Mouse (Mus musculus) intestine, embryonic 15.5 days (tissue): ENCODE measurements around the gene Esrra. TPM values are rescaled to one million over a fixed set of nuclear protein-coding genes. Genes with fewer than 3 reads are reported as not detected.

ENCODE experiments used
- ATAC-seq: fragments of 200-750 bp; cut with Nextera tagmentation; 2 replicates; pipeline ENCODE4 v1.8.0; 2017; ENCODE audit warnings: moderate TSS enrichment, moderate library complexity
- H3K27ac ChIP-seq: fragments of 300-500 bp; sonication (generic); 2 replicates; pipeline ENCODE4 v1.5.1; 2015; ENCODE audit warnings: mild to moderate bottlenecking, inconsistent platforms
- H3K27me3 ChIP-seq: fragments of 300-500 bp; sonication (generic); replicated peaks from 2 replicates; pipeline ENCODE4 v1.6.1; 2015; ENCODE audit warnings: inconsistent platforms
- H3K36me3 ChIP-seq: fragments of 300-500 bp; sonication (generic); 2 replicates; pipeline ENCODE4 v1.6.1; 2015; ENCODE audit warnings: inconsistent platforms
- H3K4me1 ChIP-seq: fragments of 300-500 bp; sonication (generic); replicated peaks from 2 replicates; pipeline ENCODE4 v1.6.1; 2015; ENCODE audit warnings: inconsistent platforms
- H3K4me2 ChIP-seq: fragments of 300-500 bp; sonication (generic); replicated peaks from 2 replicates; pipeline ENCODE4 v1.6.1; 2015; ENCODE audit warnings: mild to moderate bottlenecking, inconsistent platforms
- H3K4me3 ChIP-seq: fragments of 300-500 bp; sonication (generic); replicated peaks from 2 replicates; pipeline ENCODE4 v1.5.1; 2015; ENCODE audit warnings: inconsistent platforms
- H3K9ac ChIP-seq: fragments of 300-500 bp; sonication (generic); 2 replicates; pipeline ENCODE4 v1.6.1; 2015; ENCODE audit warnings: inconsistent platforms
- H3K9me3 ChIP-seq: fragments of 300-500 bp; sonication (generic); 2 replicates; pipeline ENCODE4 v1.6.1; 2016; ENCODE audit warnings: inconsistent platforms
- WGBS: fragments of 180-500 bp; shearing (Covaris S2); methylation state at CpG from one replicate; pipeline ENCODE4 v1.1.7; 2015; 5-methylcytosine and 5-hydroxymethylcytosine counted together
- polyA plus RNA-seq: library from polyadenylated mRNA; unstranded; fragments of >200 nt; fragmentation: Nextera tagmentation; extraction: Ambion mirVana; gene quantifications from 2 replicates; pipeline ENCODE4 v1.2.1, GENCODE M21; 2015

Esrra gene
- polyA plus RNA-seq, 1 experiment from 2014 or later: 32.2 TPM

DNA sequence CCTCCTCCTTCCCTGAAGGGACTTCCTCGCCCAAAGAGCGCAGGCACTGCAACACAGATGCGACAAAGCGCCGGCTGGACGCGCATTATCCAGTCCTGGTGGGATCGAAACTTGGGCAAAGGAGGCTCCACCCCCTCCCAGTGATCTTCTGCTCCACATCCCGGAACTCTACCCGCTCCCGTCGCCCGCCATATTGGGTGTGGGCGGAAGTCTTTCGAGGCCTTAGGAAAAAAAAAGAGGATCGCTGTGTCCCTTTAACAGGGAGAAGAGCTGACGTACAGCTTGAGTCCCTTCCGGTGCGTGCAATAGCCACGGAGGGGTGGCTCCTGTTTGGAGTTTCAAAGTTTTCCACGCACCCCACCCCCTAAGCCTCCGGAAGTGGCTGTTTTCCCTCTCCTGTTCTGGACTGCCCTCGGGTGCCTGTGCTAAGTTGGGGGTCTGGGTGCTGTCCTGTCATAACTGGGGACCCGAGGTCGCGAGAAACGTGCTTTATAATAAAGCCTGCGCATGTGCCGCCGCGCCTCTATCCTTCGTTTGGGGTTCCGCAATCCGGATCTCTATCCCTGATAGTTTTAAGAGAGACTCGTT lies 29.9 kb upstream of the Esrra start:
- peak overlapping the region; percentile 74 for H3K9ac ChIP-seq
- peaks cover 36% of the 10 kb centered on the region for H3K4me1 ChIP-seq
- ATAC-seq: peak; percentile 78
- H3K9me3 ChIP-seq: no peaks in the 10 kb centered on the region
- peak overlapping the region; percentile 55 for H3K4me3 ChIP-seq
- peak overlapping the region; percentile 88 for H3K4me2 ChIP-seq
- under 1% methylated on average over 35 of the region's 35 CpGs for WGBS
- H3K27ac ChIP-seq: peak overlapping the region; percentile 97
- H3K36me3 ChIP-seq: peaks cover 22% of the 10 kb centered on the region
- H3K27me3 ChIP-seq: no peaks in the 10 kb centered on the region

- under 1% methylated on average over 28 of the region's 28 CpGs for WGBS
- no peaks in the 10 kb centered on the region for H3K27me3 ChIP-seq
- peak overlapping the region; percentile 74 for H3K9ac ChIP-seq
- H3K4me1 ChIP-seq: peaks cover 36% of the 10 kb centered on the region
- peak overlapping the region; percentile 55 for H3K4me3 ChIP-seq
- peaks cover 18% of the 10 kb centered on the region for H3K36me3 ChIP-seq
- peak overlapping the region; percentile 97 for H3K27ac ChIP-seq
- ATAC-seq: peak; percentile 16
- no peaks in the 10 kb centered on the region for H3K9me3 ChIP-seq
- H3K4me2 ChIP-seq: peak overlapping the region; percentile 88
Observed at GRCm38 (mm10) chr19:6950613-6951153, 29.1 kb upstream of the Esrra start.

- H3K9me3 ChIP-seq: no peaks in the 10 kb centered on the region
- peaks cover 11% of the 10 kb centered on the region for H3K36me3 ChIP-seq
- H3K9ac ChIP-seq: peak overlapping the region; percentile 74; the same call in 1 of the 2 replicates
- peak overlapping the region; percentile 88 for H3K4me2 ChIP-seq
- peak overlapping the region; percentile 97 for H3K27ac ChIP-seq
- WGBS: 50% methylated on average over 5 of the region's 5 CpGs
- H3K27me3 ChIP-seq: no peaks in the 10 kb centered on the region
- ATAC-seq: no peak
- H3K4me1 ChIP-seq: peaks cover 36% of the 10 kb centered on the region
- peak overlapping the region; percentile 55 for H3K4me3 ChIP-seq
Observed at GRCm38 (mm10) chr19:6949951-6950350, 28.3 kb upstream of the Esrra start.

DNA sequence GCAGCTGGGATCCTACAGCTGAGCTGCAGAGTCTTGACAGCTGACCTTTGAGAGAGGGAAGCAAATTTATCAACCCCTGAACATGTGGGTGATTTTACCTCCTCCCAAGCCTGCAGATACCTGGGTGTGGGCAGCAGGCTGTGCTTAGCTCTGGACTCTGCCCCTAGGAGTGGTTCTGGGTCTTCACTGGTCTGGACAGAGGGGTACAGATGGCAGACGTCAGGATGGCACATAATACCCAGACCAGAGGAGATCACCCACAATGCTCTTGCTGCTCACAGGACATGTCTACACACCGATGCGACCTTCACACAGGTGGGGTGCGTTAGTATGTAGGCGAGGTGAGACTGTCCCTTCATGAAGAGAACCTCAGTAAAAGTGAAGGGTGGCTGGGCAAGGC lies 27.9 kb upstream of the Esrra start:
- H3K9ac ChIP-seq: peak overlapping the region; percentile 31; the same call in 1 of the 2 replicates
- WGBS: 81% methylated on average over 5 of the region's 5 CpGs

DNA sequence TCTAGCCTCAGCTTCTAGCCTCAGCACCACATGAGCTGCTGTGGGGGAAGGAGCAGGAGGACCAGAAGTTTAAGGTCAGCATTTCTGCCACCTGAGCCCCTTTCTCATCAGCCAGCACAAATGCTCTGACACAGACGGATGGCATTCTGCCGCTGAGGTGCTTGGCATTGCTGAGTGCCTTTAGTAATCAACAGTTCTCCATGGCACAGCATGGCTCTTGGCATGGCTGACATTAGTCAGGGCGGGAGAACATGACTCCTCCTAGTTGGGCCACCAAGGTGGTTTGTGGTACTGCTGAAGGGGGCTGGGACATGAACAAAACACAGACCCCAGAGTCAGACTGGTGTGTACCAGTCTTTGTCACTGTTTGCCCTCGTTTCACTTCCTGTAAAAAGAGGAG lies 26.6 kb upstream of the Esrra start:
- Histone ChIP-seq H3K4me2 (no peak overlapping the region), H3K36me3 (no peaks in the 10 kb centered on the region; the same call in 1 of the 2 replicates), H3K9me3 (no peaks in the 10 kb centered on the region), H3K27ac (no peak overlapping the region), H3K4me1 (peaks cover 34% of the 10 kb centered on the region), H3K4me3 (no peak overlapping the region), H3K9ac (no peak overlapping the region), H3K27me3 (no peaks in the 10 kb centered on the region)
- no peak for ATAC-seq
- 83% methylated on average over 4 of the region's 4 CpGs for WGBS

More for the DNA sequence above, 27.9 kb upstream of the Esrra start:
- peak overlapping the region; percentile 97 for H3K27ac ChIP-seq
- no peaks in the 10 kb centered on the region for H3K27me3 ChIP-seq
- peak overlapping the region; percentile 55; the same call in 1 of the 2 replicates for H3K4me3 ChIP-seq
- peaks cover 36% of the 10 kb centered on the region for H3K4me1 ChIP-seq
- peak overlapping the region; percentile 88 for H3K4me2 ChIP-seq
- H3K9me3 ChIP-seq: no peaks in the 10 kb centered on the region
- H3K36me3 ChIP-seq: peaks cover 6% of the 10 kb centered on the region
- no peak for ATAC-seq

- Histone ChIP-seq H3K4me2 (no peak overlapping the region), H3K9ac (no peak overlapping the region), H3K27ac (no peak overlapping the region), H3K9me3 (no peaks in the 10 kb centered on the region), H3K27me3 (no peaks in the 10 kb centered on the region), H3K36me3 (no peaks in the 10 kb centered on the region; the same call in 1 of the 2 replicates), H3K4me1 (peaks cover 32% of the 10 kb centered on the region), H3K4me3 (no peak overlapping the region)
- 56% methylated on average over 4 of the region's 4 CpGs for WGBS
- ATAC-seq: no peak
Observed at GRCm38 (mm10) chr19:6947742-6948141, 26.1 kb upstream of the Esrra start.

- H3K4me3 ChIP-seq: no peak overlapping the region
- ATAC-seq: no peak
- H3K4me1 ChIP-seq: peaks cover 22% of the 10 kb centered on the region
- H3K36me3 ChIP-seq: no peaks in the 10 kb centered on the region
- no peak overlapping the region for H3K27ac ChIP-seq
- H3K4me2 ChIP-seq: no peak overlapping the region
- no peaks in the 10 kb centered on the region for H3K27me3 ChIP-seq
- 91% methylated on average over 6 of the region's 6 CpGs for WGBS
- H3K9me3 ChIP-seq: no peaks in the 10 kb centered on the region
- H3K9ac ChIP-seq: no peak overlapping the region
Observed at GRCm38 (mm10) chr19:6943709-6944108, 22.1 kb upstream of the Esrra start.

- Histone ChIP-seq H3K4me1 (peaks cover 26% of the 10 kb centered on the region), H3K4me3 (peak overlapping the region; percentile 78), H3K4me2 (peak overlapping the region; percentile 95), H3K27ac (peak overlapping the region; percentile 96), H3K36me3 (no peaks in the 10 kb centered on the region), H3K27me3 (no peaks in the 10 kb centered on the region), H3K9me3 (no peaks in the 10 kb centered on the region), H3K9ac (peak overlapping the region; percentile 90)
- WGBS: 20% methylated on average over 5 of the region's 5 CpGs
- peak; percentile 2; the same call in 1 of the 2 replicates for ATAC-seq
Observed at GRCm38 (mm10) chr19:6942764-6943163, 21.2 kb upstream of the Esrra start.

GRCm38 (mm10) chr19:6942249-6942691 lies 20.7 kb upstream of the Esrra start, which contains the start of gene Gpr137:
Gene Gpr137 (minus strand): TSS chr19:6942480.
- H3K4me2 ChIP-seq: peak within 1 kb of the TSS; percentile 95
- ATAC-seq: peak; percentile 93
- H3K27me3 ChIP-seq: no peaks in the 10 kb centered on the region
- H3K27ac ChIP-seq: peak within 1 kb of the TSS; percentile 96
- no peaks in the 10 kb centered on the region for H3K36me3 ChIP-seq
- peaks cover 26% of the 10 kb centered on the region for H3K4me1 ChIP-seq
- peak within 1 kb of the TSS; percentile 90 for H3K9ac ChIP-seq
- 0% methylated on average over 27 of the region's 27 CpGs for WGBS
- H3K9me3 ChIP-seq: no peaks in the 10 kb centered on the region
- peak within 1 kb of the TSS; percentile 78 for H3K4me3 ChIP-seq

- peak within 1 kb of the TSS; percentile 90 for H3K9ac ChIP-seq
- H3K4me1 ChIP-seq: peaks cover 26% of the 10 kb centered on the region
- no peaks in the 10 kb centered on the region for H3K36me3 ChIP-seq
- peak within 1 kb of the TSS; percentile 95 for H3K4me2 ChIP-seq
- peak within 1 kb of the TSS; percentile 96 for H3K27ac ChIP-seq
- WGBS: under 1% methylated on average over 83 of the region's 83 CpGs
- peak within 1 kb of the TSS; percentile 78 for H3K4me3 ChIP-seq
- no peaks in the 10 kb centered on the region for H3K9me3 ChIP-seq
- ATAC-seq: peak; percentile 88
- H3K27me3 ChIP-seq: no peaks in the 10 kb centered on the region
Observed at GRCm38 (mm10) chr19:6941372-6942248, 20.0 kb upstream of the Esrra start, which contains the start of gene Bad. Gene Bad (plus strand): TSS chr19:6941861.

- H3K27ac ChIP-seq: peak overlapping the region; percentile 55; the same call in 1 of the 2 replicates
- peak overlapping the region; percentile 90 for H3K9ac ChIP-seq
- no peaks in the 10 kb centered on the region for H3K36me3 ChIP-seq
- no peaks in the 10 kb centered on the region for H3K9me3 ChIP-seq
- H3K27me3 ChIP-seq: peaks cover 6% of the 10 kb centered on the region; the same call in 1 of the 2 replicates
- peak overlapping the region; percentile 95 for H3K4me2 ChIP-seq
- peak overlapping the region; percentile 78 for H3K4me3 ChIP-seq
- 0 out of 2 replicates have a peak, but pooled peaks have one; percentile 3 for ATAC-seq
- peaks cover 26% of the 10 kb centered on the region for H3K4me1 ChIP-seq
- WGBS: 19% methylated on average over 29 of the region's 29 CpGs
Observed at GRCm38 (mm10) chr19:6940396-6941351, 19.1 kb upstream of the Esrra start.
